Mouse (Mus musculus) cerebellum, adult 2 months (tissue): ENCODE results near the gene Macc1.

Source experiments
- CTCF ChIP-seq: fragments of 200-500 bp; IDR thresholded peaks from 2 replicates; pipeline ENCODE4 v1.5.1; 2011; ENCODE audit warnings: low read depth, mild to moderate bottlenecking, control low read depth, low read length, moderate library complexity, borderline replicate concordance; ENCODE audit not compliant: insufficient read depth
- POLR2A ChIP-seq: fragments of 200-500 bp; IDR thresholded peaks from 2 replicates; pipeline ENCODE4 v1.6.1; 2011; ENCODE audit warnings: low read length, control low read depth, borderline replicate concordance; ENCODE audit not compliant: insufficient read depth

- TF ChIP-seq CTCF (no peak), POLR2A (no peak)
Measured at GRCm38 (mm10) chr12:119303618-119304017, 10.5 kb upstream of the Macc1 start.
